Mouse (Mus musculus) cerebellum, adult 2 months (tissue): ENCODE data around the gene Hectd2.

Experiments used
- CTCF ChIP-seq: fragments of 200-500 bp; IDR thresholded peaks from 2 replicates; pipeline ENCODE4 v1.5.1; 2011; ENCODE audit warnings: low read depth, mild to moderate bottlenecking, control low read depth, low read length, moderate library complexity, borderline replicate concordance; ENCODE audit not compliant: insufficient read depth
- POLR2A ChIP-seq: fragments of 200-500 bp; IDR thresholded peaks from 2 replicates; pipeline ENCODE4 v1.6.1; 2011; ENCODE audit warnings: low read length, control low read depth, borderline replicate concordance; ENCODE audit not compliant: insufficient read depth

DNA sequence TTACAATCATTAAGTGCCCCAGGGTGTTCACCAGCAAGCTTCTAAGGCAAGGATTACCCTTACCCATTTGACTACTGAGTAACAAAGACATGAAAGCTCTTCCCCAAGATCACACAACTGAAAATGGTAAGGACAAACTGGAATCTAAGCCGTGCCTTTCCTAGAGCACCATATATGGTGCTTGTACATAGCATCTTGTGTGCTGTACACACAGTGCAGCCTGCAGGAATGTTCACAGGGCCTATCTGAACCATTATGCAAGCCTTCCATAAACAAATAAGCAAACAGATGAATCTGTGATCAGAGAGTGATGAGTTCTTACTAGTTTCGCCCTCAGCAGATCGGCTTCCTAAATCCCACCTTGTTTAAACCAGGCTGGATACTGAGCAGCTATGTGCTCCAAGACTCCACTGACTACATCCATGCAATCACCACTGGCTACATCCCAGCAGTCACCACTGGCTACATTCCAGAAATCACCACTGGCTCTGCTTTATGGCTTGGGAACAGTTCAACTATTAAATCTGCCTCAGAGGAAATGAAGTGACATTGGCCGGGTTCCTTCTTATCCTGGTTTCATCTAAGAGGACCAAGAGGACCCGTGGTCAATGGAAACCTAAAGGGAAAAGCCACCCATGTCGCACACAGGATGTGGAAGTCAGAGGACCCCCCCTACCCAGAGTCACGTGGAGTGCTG lies 91.8 kb downstream of the Hectd2 start:
- TF ChIP-seq POLR2A (no peak), CTCF (no peak)
